Mouse (Mus musculus): ENCODE data around the gene Ogfod3.

Ogfod3 gene

GRCm38 (mm10) chr11:121204161-121205006 is at the start of gene Ogfod3, which contains the start of gene Hexdc:
Gene Ogfod3 (minus strand): TSS chr11:121204711.
Gene Hexdc (plus strand): TSS chr11:121204433.
- DNase-seq = peak; percentile 96

- no peak for DNase-seq
These were observed 45.7 kb upstream of the Ogfod3 start for GRCm38 (mm10) chr11:121250196-121250595.

- no peak for DNase-seq
These were observed 35.2 kb upstream of the Ogfod3 start for GRCm38 (mm10) chr11:121239669-121240068.

GRCm38 (mm10) chr11:121237345-121238128 is 33.0 kb upstream of the Ogfod3 start:
- no peak for DNase-seq

DNA sequence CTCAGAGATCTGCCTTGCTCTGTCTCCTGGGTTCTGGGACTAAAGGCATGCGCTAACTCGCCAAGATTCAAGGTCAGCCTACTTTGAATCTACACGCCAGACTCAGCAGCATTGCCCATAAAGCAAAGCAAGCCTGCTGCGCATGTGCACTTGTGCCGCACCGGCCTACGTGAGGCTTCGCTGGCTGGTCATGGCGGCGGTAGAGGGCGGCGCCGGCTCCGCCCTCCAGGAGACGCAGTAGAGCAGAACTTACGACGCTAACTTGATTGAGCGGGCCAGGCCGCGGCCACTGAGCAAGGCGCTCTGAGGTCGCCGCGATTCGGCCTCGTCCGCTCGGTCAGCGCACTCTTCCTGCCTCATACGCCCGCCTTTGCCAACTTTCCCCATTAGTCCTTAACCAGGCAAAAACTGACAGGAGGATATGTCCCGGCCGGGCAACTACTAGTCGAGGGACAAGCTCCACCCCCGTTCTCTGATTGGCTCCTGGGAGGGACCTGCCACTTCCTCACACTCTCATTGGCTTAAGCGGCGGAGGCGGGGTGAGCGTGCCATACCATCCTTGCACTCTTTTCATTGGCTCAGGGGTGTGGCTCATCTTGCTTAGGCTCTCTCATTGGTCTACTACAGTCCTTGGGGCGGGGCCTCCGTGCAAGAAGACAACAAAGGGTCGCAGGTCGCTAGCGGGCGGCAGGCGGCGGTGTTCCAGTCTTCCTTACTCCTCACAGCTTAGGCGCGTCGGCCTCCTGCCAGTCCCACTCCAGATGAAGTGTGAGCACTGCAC is 32.2 kb upstream of the Ogfod3 start, which contains the start of gene Narf:
TSS of gene Narf (plus strand) at position 690 of the 781 bp plus-strand sequence.
- DNase-seq = peak; percentile 99

GRCm38 (mm10) chr11:121235475-121236238 is 31.1 kb upstream of the Ogfod3 start:
- peak; percentile 27 for DNase-seq

DNA sequence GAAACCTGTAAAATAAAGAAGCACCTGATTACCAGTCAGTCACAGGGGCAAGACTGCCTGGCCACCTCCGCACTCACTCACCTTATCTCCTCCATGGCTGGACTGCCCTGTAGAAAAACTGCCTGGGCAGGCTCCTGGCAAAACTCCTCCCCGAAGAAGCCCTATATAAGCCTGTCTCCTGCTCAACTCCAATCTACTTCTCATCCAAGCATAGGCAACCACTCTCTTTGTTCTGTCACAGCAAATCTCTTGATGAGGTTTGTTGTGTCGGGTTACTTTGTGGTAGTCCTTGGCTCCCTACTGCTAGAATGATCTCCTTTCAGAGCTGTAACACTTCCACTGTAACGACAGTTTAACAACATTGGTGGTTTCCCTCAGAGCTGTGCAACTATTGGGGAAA is 28.2 kb upstream of the Ogfod3 start:
- DNase-seq = no peak

- peak; percentile 22 for DNase-seq
These were observed 27.2 kb upstream of the Ogfod3 start for GRCm38 (mm10) chr11:121231628-121232291.

- peak; percentile 60 for DNase-seq
These were observed 26.7 kb upstream of the Ogfod3 start for GRCm38 (mm10) chr11:121231191-121231590.

DNA sequence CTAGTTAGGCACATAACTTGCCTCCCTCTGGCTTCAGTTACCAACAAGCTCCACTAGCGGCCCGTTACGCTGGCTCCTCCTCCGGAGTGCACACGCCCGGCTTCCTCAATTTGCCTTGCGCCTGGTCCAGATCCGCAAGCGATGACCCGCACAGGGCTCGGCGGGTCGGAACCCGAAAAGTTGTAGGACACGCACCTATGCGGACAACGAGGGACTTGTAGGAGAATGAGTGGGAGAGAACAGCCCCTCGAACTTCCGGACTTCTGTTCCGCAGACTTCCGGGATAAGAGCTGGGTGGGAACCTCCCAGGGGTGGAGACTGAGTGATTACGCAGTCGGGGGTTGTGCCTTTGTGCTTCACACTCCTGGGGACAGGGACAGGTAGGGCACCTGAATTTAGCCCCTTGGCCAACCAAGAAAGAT is 24.5 kb upstream of the Ogfod3 start, which contains the start of gene Cybc1:
TSS of gene Cybc1 (minus strand) at position 305 of the 422 bp plus-strand sequence.
- peak; percentile 87 for DNase-seq

DNA sequence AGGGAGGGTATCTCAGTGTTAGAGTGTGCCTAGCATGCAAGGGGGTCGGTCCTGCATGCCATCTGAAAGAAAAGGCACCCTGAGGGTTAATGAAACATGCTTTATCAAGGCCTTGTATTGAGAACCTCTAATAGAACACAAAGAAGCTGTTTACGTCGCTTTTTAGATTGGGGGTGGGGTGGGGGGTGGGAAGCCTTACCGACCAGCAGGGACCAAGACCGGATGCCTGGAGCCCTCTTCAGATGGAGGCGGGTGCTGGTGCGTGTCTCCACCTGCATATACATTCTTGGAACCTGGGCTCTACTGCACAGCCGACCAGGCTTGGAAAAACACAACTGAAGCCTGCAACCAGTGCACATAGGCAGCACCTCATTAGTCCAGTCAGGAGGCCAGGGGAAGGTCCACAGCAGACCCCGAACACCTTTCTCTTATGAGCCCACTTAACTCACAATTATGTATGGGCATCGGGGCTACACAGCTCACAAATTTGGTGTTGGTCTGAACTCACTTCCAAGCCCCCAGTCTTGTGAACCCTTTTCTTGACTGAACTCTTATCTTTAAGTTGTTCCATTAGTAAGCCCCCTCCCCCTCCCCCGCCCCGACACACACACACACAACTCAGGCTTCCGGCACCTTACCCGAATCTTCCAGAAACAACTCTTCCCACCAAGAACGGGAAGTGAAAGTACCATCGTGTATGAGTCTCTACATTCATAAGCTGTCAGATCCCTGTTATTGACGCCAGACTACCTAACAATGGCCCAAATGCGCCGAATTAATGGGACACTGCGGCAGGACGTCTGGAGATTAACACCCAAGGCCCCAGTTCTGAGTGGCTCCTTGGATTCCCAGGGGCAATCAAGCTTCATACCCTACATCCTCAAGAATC is 23.9 kb upstream of the Ogfod3 start:
- no peak for DNase-seq

- no peak for DNase-seq
These were observed 17.0 kb upstream of the Ogfod3 start for GRCm38 (mm10) chr11:121221321-121222010.

- DNase-seq = no peak
These were observed 16.3 kb upstream of the Ogfod3 start for GRCm38 (mm10) chr11:121220771-121221170.

GRCm38 (mm10) chr11:121219776-121220175 is 15.3 kb upstream of the Ogfod3 start:
- DNase-seq = no peak

- no peak for DNase-seq
These were observed 12.3 kb upstream of the Ogfod3 start for GRCm38 (mm10) chr11:121216831-121217230.

DNA sequence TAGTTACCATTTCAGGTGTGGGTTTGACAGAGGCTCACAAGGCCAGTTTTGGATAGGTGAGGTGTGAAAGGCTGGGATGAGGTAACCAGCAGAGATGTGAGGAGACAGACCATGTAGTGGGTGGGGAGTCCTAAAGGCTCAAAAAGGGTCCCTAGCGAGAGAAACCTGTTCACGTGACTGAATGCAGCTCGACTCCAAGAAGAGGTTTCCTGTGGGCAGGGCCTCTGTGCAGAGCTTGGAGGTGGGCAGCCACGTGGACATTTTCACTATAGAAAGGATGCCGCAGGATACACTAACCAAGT is 701 bp downstream of the Ogfod3 start:
- no peak for DNase-seq

- DNase-seq = peak; percentile 49
These were observed 2.9 kb downstream of the Ogfod3 start for GRCm38 (mm10) chr11:121201436-121202198.

- DNase-seq = peak; percentile 21
These were observed 3.7 kb downstream of the Ogfod3 start for GRCm38 (mm10) chr11:121200781-121201180.

DNA sequence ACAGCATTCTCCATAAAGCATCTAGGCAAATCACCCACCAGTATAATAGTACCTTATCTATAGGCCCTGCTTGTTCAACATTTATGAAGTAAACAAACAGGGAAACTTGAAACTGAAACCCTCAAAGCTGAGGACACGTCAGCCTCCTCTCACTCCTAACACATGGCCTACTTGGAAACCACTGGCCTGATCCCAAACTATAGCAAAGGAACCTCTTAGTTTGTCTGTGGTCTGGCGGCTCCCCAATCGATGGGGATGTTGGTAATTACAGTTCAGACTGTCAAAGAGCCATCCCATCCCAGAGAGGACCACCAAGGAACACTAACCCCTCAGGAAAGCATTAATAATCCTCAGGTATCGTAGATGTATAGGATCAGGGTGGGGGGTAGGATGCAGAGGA is 4.7 kb downstream of the Ogfod3 start:
- DNase-seq = no peak

Data from kidney, adult 18-20 months (tissue).